Mouse (Mus musculus): ENCODE results near the gene Olfr115. TPM values are rescaled to one million over a fixed set of nuclear protein-coding genes. Genes with fewer than 3 reads are reported as not detected.

Olfr115 gene
- not detected in 2 replicates for polyA plus RNA-seq (2016; fragmentation: Nextera tagmentation; extraction: Ambion mirVana)

DNA sequence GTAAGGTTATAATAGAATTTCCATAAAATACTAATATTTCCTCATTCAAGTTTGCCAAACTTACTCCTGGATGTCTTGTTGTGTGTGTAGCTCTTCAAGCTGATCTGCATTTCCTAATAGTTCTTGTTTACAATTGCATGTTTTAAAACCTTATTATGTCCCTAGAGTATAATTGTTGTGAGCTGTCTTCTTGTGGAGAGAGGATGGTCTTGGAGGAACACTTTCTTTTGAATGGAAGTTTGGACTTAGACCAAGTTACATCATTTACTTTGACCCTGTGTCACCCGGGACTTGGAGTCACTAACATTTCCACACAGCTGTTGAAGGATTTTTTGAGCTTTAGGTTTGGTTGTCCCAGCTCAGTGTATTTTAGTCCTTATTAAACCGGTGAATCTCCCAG lies at the start of gene Olfr115, which contains the start of gene Olfr116:
Olfr115 (minus strand) TSS at position 101 of the 400 bp plus-strand sequence.
Olfr116 (minus strand) TSS at position 191 of the 400 bp plus-strand sequence.
- no peaks in the 10 kb centered on the region for H3K4me1 ChIP-seq
- H3K27ac ChIP-seq (replicated peaks): no peak within 1 kb of the TSS
- no peak for DNase-seq (ENCODE audit: low spot score)
- no peaks in the 10 kb centered on the region for H3K36me3 ChIP-seq (replicated peaks)
- no peak within 1 kb of the TSS for H3K4me3 ChIP-seq
- H3K27me3 ChIP-seq (replicated peaks; ENCODE audit: low read depth, poor library complexity, severe bottlenecking): no peaks in the 10 kb centered on the region
- WGBS: 81% methylated on average over 2 of the region's 2 CpGs
- H3K9me3 ChIP-seq: peaks cover 4% of the 10 kb centered on the region; the same call in 1 of the 2 replicates

DNA sequence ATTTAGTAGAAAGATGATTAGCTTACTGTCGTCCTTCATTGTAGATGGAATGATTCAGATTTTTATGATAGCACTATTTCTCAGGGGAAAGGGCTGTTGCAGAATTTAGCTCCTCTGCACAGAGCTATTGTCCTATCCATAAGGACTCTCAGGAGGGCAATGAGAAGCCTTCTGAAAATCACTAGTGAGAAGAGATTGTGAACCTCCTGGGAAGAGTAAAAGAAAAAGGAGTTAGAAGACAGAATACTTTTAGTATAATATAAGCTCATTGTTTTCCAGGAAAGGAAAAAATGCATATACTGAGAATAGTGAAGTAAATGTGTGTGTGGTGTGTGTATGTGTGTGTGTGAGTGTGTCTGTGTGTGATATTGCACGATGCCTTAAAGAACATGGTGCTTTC lies 39.8 kb upstream of the Olfr115 start, which contains the start of gene Olfr118:
Olfr118 (plus strand) TSS at position 301 of the 400 bp plus-strand sequence.
- Histone ChIP-seq H3K27ac (replicated peaks) (no peak within 1 kb of the TSS), H3K4me1 (no peaks in the 10 kb centered on the region), H3K9me3 (no peaks in the 10 kb centered on the region), H3K4me3 (no peak within 1 kb of the TSS), H3K36me3 (replicated peaks) (no peaks in the 10 kb centered on the region), H3K27me3 (replicated peaks; ENCODE audit: low read depth, poor library complexity, severe bottlenecking) (no peaks in the 10 kb centered on the region)
- 75% methylated on average over 2 of the region's 2 CpGs for WGBS
- DNase-seq (ENCODE audit: low spot score): no peak

DNA sequence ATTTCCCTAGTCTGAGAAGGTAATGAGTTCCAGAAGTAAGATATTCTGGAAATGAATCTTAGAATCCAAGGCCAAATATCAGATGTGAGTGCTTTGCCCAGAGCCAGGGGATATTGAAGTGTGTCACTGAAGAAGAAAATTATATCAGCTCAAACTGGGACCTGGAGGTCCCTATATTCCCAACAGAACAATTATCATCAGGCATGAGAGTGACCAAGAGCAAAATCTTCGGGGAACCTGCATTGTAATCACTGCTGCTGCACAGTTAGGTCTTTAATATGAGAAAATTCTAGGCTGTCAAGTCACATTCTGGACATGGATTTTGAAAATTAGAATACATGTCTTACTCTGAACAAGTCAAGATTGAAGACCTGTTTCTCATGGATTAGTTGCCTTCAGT lies 36.8 kb upstream of the Olfr115 start, which contains the start of gene Olfr117:
Olfr117 (minus strand) TSS at position 101 of the 400 bp plus-strand sequence.
- no peak within 1 kb of the TSS for H3K27ac ChIP-seq (replicated peaks)
- no peak within 1 kb of the TSS for H3K4me3 ChIP-seq
- 76% methylated on average over 1 of the region's 1 CpGs for WGBS
- H3K36me3 ChIP-seq (replicated peaks): no peaks in the 10 kb centered on the region
- no peaks in the 10 kb centered on the region for H3K9me3 ChIP-seq
- DNase-seq (ENCODE audit: low spot score): no peak
- H3K27me3 ChIP-seq (replicated peaks; ENCODE audit: low read depth, poor library complexity, severe bottlenecking): no peaks in the 10 kb centered on the region
- no peaks in the 10 kb centered on the region for H3K4me1 ChIP-seq

DNA sequence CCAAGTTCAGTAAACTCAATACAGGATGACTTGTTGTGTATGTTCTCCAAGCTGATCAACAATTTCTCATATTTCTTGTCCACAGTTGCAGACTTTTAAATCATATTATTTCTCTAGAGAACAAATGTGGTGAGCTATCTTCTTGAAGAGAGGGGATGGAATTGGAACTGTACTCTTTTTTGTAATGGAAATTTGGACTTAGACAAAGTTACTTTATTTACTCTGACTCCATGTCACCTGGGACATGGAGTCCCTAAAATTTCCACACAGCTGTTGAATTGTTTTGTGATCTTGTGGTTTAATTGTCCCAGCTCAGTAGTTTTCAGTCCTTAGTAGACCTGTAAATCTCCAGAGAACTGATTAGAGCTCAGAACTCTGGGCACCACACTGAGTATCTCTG lies 34.3 kb downstream of the Olfr115 start, which contains the start of gene Olfr114:
Olfr114 (minus strand) TSS at position 101 of the 400 bp plus-strand sequence.
- no peak for DNase-seq (ENCODE audit: low spot score)
- Histone ChIP-seq H3K4me3 (no peak within 1 kb of the TSS), H3K9me3 (no peaks in the 10 kb centered on the region), H3K27ac (replicated peaks) (no peak within 1 kb of the TSS), H3K27me3 (replicated peaks; ENCODE audit: low read depth, poor library complexity, severe bottlenecking) (no peaks in the 10 kb centered on the region), H3K36me3 (replicated peaks) (no peaks in the 10 kb centered on the region), H3K4me1 (no peaks in the 10 kb centered on the region)

DNA sequence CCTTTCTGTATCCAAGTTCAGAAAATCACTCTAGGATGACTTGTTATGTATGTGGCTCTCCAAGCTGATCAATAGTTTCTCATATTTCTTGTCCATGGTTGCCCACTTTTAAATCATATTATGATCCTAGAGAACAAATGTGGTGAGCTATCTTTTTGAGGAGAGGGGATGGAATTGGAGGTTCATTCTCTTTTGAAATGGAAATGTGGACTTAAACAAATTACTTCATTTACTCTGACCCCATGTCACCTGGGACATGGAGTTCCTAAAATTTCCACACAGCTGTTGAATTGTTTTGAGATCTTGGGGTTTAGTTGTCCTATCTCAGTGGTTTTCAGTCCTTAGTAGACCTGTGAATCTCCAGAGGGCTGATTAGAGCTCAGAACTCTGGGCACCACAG lies 49.3 kb downstream of the Olfr115 start, which contains the start of gene Olfr113:
Olfr113 (minus strand) TSS at position 101 of the 400 bp plus-strand sequence.
- no peak for DNase-seq (ENCODE audit: low spot score)

DNA sequence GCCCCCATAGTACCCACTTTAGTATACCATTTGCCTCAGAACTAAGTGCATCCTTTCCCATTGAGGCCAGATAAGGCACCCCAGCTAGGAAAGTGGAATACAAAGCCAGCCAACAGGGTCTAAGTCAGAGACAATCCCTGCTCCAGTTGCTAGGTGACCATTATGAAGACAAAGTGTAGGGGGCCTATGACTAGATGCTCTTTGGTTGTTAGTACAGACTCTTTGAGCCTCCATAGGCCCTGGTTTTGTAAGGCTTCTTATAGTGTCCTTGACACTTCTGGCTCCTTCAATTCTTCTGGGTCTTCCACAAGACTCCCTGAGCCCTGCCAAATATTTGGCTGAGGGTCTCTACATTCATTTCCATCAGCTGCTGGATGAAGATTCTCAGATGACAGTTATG lies 57.6 kb downstream of the Olfr115 start, which contains the start of gene Olfr112:
Olfr112 (minus strand) TSS at position 101 of the 400 bp plus-strand sequence.
- Histone ChIP-seq H3K27me3 (replicated peaks; ENCODE audit: low read depth, poor library complexity, severe bottlenecking) (no peaks in the 10 kb centered on the region), H3K27ac (replicated peaks) (no peak within 1 kb of the TSS), H3K4me1 (no peaks in the 10 kb centered on the region), H3K4me3 (no peak within 1 kb of the TSS), H3K9me3 (no peaks in the 10 kb centered on the region), H3K36me3 (replicated peaks) (no peaks in the 10 kb centered on the region)
- no peak for DNase-seq (ENCODE audit: low spot score)

More for the DNA sequence above, 49.3 kb downstream of the Olfr115 start, which contains the start of gene Olfr113:
- H3K4me3 ChIP-seq: no peak within 1 kb of the TSS
- no peaks in the 10 kb centered on the region for H3K4me1 ChIP-seq
- no peaks in the 10 kb centered on the region for H3K9me3 ChIP-seq
- H3K36me3 ChIP-seq (replicated peaks): no peaks in the 10 kb centered on the region
- H3K27ac ChIP-seq (replicated peaks): no peak within 1 kb of the TSS
- H3K27me3 ChIP-seq (replicated peaks; ENCODE audit: low read depth, poor library complexity, severe bottlenecking): no peaks in the 10 kb centered on the region

Other genes with a start within 250 kb of the Olfr115 start
- gene Olfr105-ps, start 248.1 kb downstream of the Olfr115 start, polyA plus RNA-seq (2016; fragmentation: Nextera tagmentation; extraction: Ambion mirVana): not detected in 2 replicates
- gene Olfr106-ps, start 236.7 kb downstream of the Olfr115 start, polyA plus RNA-seq (2016; fragmentation: Nextera tagmentation; extraction: Ambion mirVana): not detected in 2 replicates
- not detected in 2 replicates for gene Olfr107, start 227.9 kb downstream of the Olfr115 start, polyA plus RNA-seq (2016; fragmentation: Nextera tagmentation; extraction: Ambion mirVana)
- not detected in 2 replicates for gene Olfr108, start 181.6 kb downstream of the Olfr115 start, polyA plus RNA-seq (2016; fragmentation: Nextera tagmentation; extraction: Ambion mirVana)
- gene Olfr109, start 168.2 kb downstream of the Olfr115 start, polyA plus RNA-seq (2016; fragmentation: Nextera tagmentation; extraction: Ambion mirVana): not detected in 2 replicates
- gene H2-M2, start 143.6 kb downstream of the Olfr115 start, polyA plus RNA-seq (2016; fragmentation: Nextera tagmentation; extraction: Ambion mirVana): not detected in 2 replicates
- not detected in 2 replicates for gene Olfr110, start 134.6 kb downstream of the Olfr115 start, polyA plus RNA-seq (2016; fragmentation: Nextera tagmentation; extraction: Ambion mirVana)
- gene Olfr111, start 119.1 kb downstream of the Olfr115 start, polyA plus RNA-seq (2016; fragmentation: Nextera tagmentation; extraction: Ambion mirVana): not detected in 2 replicates
- not detected in 2 replicates for gene Olfr112, start 57.7 kb downstream of the Olfr115 start, polyA plus RNA-seq (2016; fragmentation: Nextera tagmentation; extraction: Ambion mirVana)
- not detected in 2 replicates for gene Olfr113, start 49.4 kb downstream of the Olfr115 start, polyA plus RNA-seq (2016; fragmentation: Nextera tagmentation; extraction: Ambion mirVana)
- not detected in 2 replicates for gene Olfr114, start 34.4 kb downstream of the Olfr115 start, polyA plus RNA-seq (2016; fragmentation: Nextera tagmentation; extraction: Ambion mirVana)
- gene Olfr116, start 90 bp upstream of the Olfr115 start, polyA plus RNA-seq (2016; fragmentation: Nextera tagmentation; extraction: Ambion mirVana): not detected in 2 replicates
- gene Olfr117, start 36.7 kb upstream of the Olfr115 start, polyA plus RNA-seq (2016; fragmentation: Nextera tagmentation; extraction: Ambion mirVana): not detected in 2 replicates
- not detected in 2 replicates for gene Olfr118, start 39.9 kb upstream of the Olfr115 start, polyA plus RNA-seq (2016; fragmentation: Nextera tagmentation; extraction: Ambion mirVana)
- not detected in 2 replicates for gene Olfr119, start 69.5 kb upstream of the Olfr115 start, polyA plus RNA-seq (2016; fragmentation: Nextera tagmentation; extraction: Ambion mirVana)
- not detected in 2 replicates for gene Olfr120, start 94.7 kb upstream of the Olfr115 start, polyA plus RNA-seq (2016; fragmentation: Nextera tagmentation; extraction: Ambion mirVana)
- not detected in 2 replicates for gene Olfr121, start 121.7 kb upstream of the Olfr115 start, polyA plus RNA-seq (2016; fragmentation: Nextera tagmentation; extraction: Ambion mirVana)
- gene Olfr122, start 141.5 kb upstream of the Olfr115 start, polyA plus RNA-seq (2016; fragmentation: Nextera tagmentation; extraction: Ambion mirVana): not detected in 2 replicates
- not detected in 2 replicates for gene Olfr123, start 166.4 kb upstream of the Olfr115 start, polyA plus RNA-seq (2016; fragmentation: Nextera tagmentation; extraction: Ambion mirVana)
- not detected in 2 replicates for gene Olfr124, start 172.8 kb upstream of the Olfr115 start, polyA plus RNA-seq (2016; fragmentation: Nextera tagmentation; extraction: Ambion mirVana)
- gene Olfr125, start 205.8 kb upstream of the Olfr115 start, polyA plus RNA-seq (2016; fragmentation: Nextera tagmentation; extraction: Ambion mirVana): not detected in 2 replicates
- not detected in 2 replicates for gene Olfr126, start 220.4 kb upstream of the Olfr115 start, polyA plus RNA-seq (2016; fragmentation: Nextera tagmentation; extraction: Ambion mirVana)

Measured in embryonic facial prominence, embryonic 10.5 days (tissue).